Mouse (Mus musculus): ENCODE measurements around the gene Zfp618.
A peak's percentile ranks its signal among the peaks of the same experiment; 100 is the strongest.

The Zfp618 gene

DNA sequence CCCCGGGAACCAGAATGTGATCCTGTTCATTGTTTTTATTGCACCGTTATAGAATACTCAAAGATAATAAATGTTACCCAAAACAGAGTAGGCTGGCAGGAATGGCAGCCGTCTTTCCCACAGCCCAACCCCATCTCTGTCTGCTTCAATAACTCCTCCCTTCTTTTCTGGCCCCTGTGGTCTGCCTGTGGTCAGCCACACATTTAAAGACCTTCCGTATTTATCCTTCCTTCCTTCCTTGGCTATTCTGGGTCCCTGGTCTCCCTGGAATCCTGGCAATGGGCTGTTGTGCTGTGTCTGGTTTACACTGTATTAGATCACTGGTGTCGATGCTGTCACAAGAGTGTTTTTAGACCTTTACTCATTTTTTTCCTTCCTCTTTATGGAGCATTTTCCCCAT, 125.8 kb downstream of the Zfp618 start:
- TF ChIP-seq POU5F1 (IDR thresholded peaks at IDR 0.05; ENCODE audit: borderline replicate concordance, low read length) (no peak), NANOG (IDR thresholded peaks at IDR 0.05; ENCODE audit: borderline replicate concordance, low read length) (no peak), CTCF (conservative IDR thresholded peaks at IDR 0.05; ENCODE audit: low read length) (no peak)

DNA sequence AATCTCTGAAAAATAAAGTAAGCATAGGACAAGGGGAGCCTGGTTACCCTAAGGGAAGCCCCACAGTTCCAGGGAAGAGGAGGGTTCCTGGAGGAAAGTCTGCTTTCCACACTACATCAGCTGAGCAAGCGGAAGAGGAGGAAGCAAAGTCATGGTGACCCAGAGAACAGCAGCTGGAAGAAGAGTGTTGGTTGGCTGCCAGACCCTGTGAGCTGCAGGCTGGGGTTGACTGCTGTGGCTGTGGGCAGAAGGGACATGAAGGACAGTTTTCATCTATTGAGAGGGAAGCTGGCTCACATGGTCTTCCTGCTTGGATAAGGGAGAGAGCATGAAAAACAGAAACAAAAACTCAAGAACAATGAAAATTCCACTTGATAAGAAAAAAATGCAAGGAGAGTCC, 132.2 kb downstream of the Zfp618 start:
- no peak for TF ChIP-seq NANOG (IDR thresholded peaks at IDR 0.05; ENCODE audit: borderline replicate concordance, low read length)
- TF ChIP-seq POU5F1 (IDR thresholded peaks at IDR 0.05; ENCODE audit: borderline replicate concordance, low read length): no peak
- TF ChIP-seq CTCF (conservative IDR thresholded peaks at IDR 0.05; ENCODE audit: low read length): no peak

More for the DNA sequence above, 125.8 kb downstream of the Zfp618 start:
- Histone ChIP-seq H3K4me3 (replicated peaks; ENCODE audit: low read length) (no peak overlapping the region), H3K36me3 (ENCODE audit: insufficient read depth, low read length) (no peaks in the 10 kb centered on the region), H3K27me3 (ENCODE audit: insufficient read depth, low read length) (no peaks in the 10 kb centered on the region; the same call in 1 of the 2 replicates), H3K9me3 (ENCODE audit: low read length) (no peaks in the 10 kb centered on the region), H3K4me1 (replicated peaks; ENCODE audit: low read depth, low read length) (0 out of 2 replicates have a peak, but pooled peaks cover 5% of the 10 kb centered on the region)

DNA sequence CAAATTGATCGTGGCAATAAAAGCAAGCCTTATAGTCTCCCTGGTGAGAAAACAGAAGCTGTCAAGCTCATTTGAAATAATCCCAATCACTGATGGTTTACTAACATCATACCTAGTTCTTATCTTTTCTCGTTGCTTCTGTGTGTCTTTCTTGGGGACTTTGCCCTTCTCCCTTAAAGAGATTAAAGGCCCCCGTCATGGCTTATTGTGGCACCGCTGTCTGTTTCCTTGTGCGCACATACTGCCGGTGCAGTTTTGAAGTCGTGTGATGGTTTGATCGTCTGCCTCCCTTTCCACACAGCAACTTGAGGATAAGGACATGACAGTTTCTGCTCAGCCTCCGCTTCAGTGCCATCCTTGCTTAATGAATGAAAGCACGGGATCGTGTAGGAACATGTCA, 135.1 kb downstream of the Zfp618 start:
- peaks cover 9% of the 10 kb centered on the region for H3K9me3 ChIP-seq (ENCODE audit: low read length)
- peaks cover 8% of the 10 kb centered on the region; the same call in 1 of the 2 replicates for H3K4me1 ChIP-seq (replicated peaks; ENCODE audit: low read depth, low read length)
- peaks cover 3% of the 10 kb centered on the region; the same call in 1 of the 2 replicates for H3K27me3 ChIP-seq (ENCODE audit: insufficient read depth, low read length)
- no peaks in the 10 kb centered on the region for H3K36me3 ChIP-seq (ENCODE audit: insufficient read depth, low read length)
- TF ChIP-seq CTCF (conservative IDR thresholded peaks at IDR 0.05; ENCODE audit: low read length): no peak
- TF ChIP-seq NANOG (IDR thresholded peaks at IDR 0.05; ENCODE audit: borderline replicate concordance, low read length): no peak
- no peak for TF ChIP-seq POU5F1 (IDR thresholded peaks at IDR 0.05; ENCODE audit: borderline replicate concordance, low read length)
- no peak overlapping the region for H3K4me3 ChIP-seq (replicated peaks; ENCODE audit: low read length)

More for the DNA sequence above, 132.2 kb downstream of the Zfp618 start:
- H3K4me3 ChIP-seq (replicated peaks; ENCODE audit: low read length): no peak overlapping the region
- no peaks in the 10 kb centered on the region for H3K9me3 ChIP-seq (ENCODE audit: low read length)
- no peaks in the 10 kb centered on the region for H3K27me3 ChIP-seq (ENCODE audit: insufficient read depth, low read length)
- no peaks in the 10 kb centered on the region for H3K36me3 ChIP-seq (ENCODE audit: insufficient read depth, low read length)
- H3K4me1 ChIP-seq (replicated peaks; ENCODE audit: low read depth, low read length): no peaks in the 10 kb centered on the region

DNA sequence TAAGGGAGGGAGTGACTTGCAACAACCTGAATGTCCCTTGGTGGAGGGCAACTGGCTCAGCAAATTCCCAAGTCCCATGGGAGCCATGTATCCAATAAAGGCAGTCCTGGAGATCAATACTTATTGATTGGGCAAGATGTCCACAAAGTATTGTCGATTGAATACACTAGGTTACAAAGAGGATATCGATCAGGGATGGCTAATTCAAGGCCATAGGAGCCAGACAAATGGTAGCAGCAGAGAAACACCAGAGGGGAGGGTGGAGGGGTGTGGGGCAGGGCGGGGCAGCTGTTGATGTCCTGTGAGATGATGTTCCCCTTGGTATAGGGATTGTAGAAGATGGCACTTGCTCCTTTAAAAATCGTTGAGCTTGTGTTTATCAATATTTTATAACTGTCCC, 136.7 kb downstream of the Zfp618 start:
- H3K4me3 ChIP-seq (replicated peaks; ENCODE audit: low read length): no peak overlapping the region
- H3K36me3 ChIP-seq (ENCODE audit: insufficient read depth, low read length): no peaks in the 10 kb centered on the region
- peaks cover 9% of the 10 kb centered on the region for H3K9me3 ChIP-seq (ENCODE audit: low read length)
- TF ChIP-seq NANOG (IDR thresholded peaks at IDR 0.05; ENCODE audit: borderline replicate concordance, low read length): no peak
- no peak for TF ChIP-seq POU5F1 (IDR thresholded peaks at IDR 0.05; ENCODE audit: borderline replicate concordance, low read length)
- no peak for TF ChIP-seq CTCF (conservative IDR thresholded peaks at IDR 0.05; ENCODE audit: low read length)
- peaks cover 8% of the 10 kb centered on the region; the same call in 1 of the 2 replicates for H3K4me1 ChIP-seq (replicated peaks; ENCODE audit: low read depth, low read length)
- peaks cover 3% of the 10 kb centered on the region; the same call in 1 of the 2 replicates for H3K27me3 ChIP-seq (ENCODE audit: insufficient read depth, low read length)

DNA sequence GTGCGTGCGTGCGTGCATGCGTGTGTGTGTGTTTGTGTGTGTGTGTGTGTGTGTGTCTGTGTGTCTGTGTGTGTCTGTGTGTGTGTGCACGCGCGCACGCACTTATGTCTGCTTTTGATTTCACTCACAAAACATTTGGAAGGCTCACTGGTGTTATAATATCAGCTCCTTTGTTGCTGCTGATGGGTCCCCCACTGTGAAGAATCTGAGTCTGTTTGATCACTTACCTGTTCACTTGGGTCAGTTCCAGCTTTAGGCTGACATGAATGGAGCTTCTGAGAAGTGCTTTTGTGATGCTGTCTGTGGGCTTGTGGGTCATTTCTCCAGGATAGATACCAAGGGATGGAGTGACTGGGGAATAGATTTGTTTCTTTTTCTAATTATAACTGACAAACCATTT, 140.3 kb downstream of the Zfp618 start:
- peaks cover 8% of the 10 kb centered on the region; the same call in 1 of the 2 replicates for H3K4me1 ChIP-seq (replicated peaks; ENCODE audit: low read depth, low read length)
- H3K9me3 ChIP-seq (ENCODE audit: low read length): peaks cover 9% of the 10 kb centered on the region
- peaks cover 3% of the 10 kb centered on the region; the same call in 1 of the 2 replicates for H3K27me3 ChIP-seq (ENCODE audit: insufficient read depth, low read length)
- no peak for TF ChIP-seq POU5F1 (IDR thresholded peaks at IDR 0.05; ENCODE audit: borderline replicate concordance, low read length)
- TF ChIP-seq CTCF (conservative IDR thresholded peaks at IDR 0.05; ENCODE audit: low read length): no peak
- TF ChIP-seq NANOG (IDR thresholded peaks at IDR 0.05; ENCODE audit: borderline replicate concordance, low read length): peak; percentile 91
- no peaks in the 10 kb centered on the region for H3K36me3 ChIP-seq (ENCODE audit: insufficient read depth, low read length)
- H3K4me3 ChIP-seq (replicated peaks; ENCODE audit: low read length): no peak overlapping the region

DNA sequence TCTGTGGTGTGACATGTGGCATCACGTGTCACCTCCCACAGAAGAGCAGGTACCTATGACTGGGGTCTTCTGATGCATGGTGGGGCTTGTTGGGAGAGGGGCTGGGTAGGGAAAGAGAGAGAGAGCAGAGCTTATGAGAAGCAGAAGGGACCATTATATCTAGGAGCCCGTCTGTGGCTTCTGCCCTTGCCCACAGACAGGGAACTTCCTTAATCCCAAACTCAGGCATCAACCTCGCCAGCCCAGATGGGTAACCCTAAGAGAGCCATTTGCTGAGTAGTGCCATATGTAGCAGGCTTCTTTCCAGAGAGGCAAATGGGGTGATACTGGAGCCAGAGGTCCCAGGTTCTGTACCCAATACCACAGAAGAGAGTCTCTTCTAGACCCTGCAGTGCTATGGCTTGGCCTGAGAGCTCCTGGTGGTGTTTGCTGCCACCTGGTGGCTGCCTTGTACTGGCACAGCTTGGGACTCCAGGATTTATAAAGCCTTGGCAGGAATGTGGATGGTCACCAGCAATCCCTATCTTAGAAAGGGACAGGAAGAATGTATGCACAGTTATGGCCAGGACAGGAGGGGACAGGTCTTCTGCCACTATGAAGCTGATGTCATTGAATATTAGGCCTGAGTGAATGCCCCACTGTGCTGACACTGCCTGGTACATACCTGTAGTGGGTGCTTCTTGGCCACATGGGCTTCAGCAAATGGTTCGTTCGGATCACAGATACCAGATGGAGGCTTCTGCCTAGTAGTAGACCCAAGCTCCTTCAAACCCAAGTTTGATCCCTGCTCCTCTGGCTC, 153.5 kb downstream of the Zfp618 start:
- no peaks in the 10 kb centered on the region for H3K4me1 ChIP-seq (replicated peaks; ENCODE audit: low read depth, low read length)
- H3K9me3 ChIP-seq (ENCODE audit: low read length): peaks cover 5% of the 10 kb centered on the region
- TF ChIP-seq CTCF (conservative IDR thresholded peaks at IDR 0.05; ENCODE audit: low read length) (peak; percentile 92), POU5F1 (IDR thresholded peaks at IDR 0.05; ENCODE audit: borderline replicate concordance, low read length) (no peak)
- H3K27me3 ChIP-seq (ENCODE audit: insufficient read depth, low read length): peaks cover 24% of the 10 kb centered on the region
- H3K4me3 ChIP-seq (replicated peaks; ENCODE audit: low read length): no peak overlapping the region
- H3K36me3 ChIP-seq (ENCODE audit: insufficient read depth, low read length): no peaks in the 10 kb centered on the region

DNA sequence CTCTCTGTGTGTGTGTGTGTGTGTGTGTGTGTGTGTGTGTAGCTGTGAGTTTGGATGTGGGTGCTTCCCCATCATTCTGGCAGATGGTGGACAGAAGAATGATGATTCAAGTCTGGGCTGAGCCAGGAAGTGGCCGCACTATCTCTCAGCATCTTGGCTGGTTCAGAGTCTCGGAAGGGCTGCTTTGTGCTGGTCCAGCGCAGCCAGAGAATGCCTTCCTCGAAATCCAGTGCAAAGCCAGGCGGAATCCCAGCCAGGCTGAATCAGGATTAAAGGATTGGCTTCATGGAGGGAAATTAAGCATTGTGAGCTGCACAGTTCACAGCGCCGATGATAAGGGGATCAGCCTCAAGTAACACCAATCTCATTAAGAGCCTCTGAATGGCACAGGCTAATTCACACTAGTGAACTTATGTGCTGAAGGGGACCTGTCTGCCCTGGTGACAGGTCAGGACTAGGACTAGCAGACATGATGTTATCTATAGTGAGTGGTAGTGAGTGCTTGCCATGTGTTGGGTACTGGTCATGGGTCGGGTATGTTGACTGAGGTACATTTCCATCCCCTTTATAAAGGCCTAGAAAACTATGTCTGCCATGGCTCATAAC, 159.6 kb downstream of the Zfp618 start:
- TF ChIP-seq CTCF (conservative IDR thresholded peaks at IDR 0.05; ENCODE audit: low read length) (no peak), NANOG (IDR thresholded peaks at IDR 0.05; ENCODE audit: borderline replicate concordance, low read length) (no peak), POU5F1 (IDR thresholded peaks at IDR 0.05; ENCODE audit: borderline replicate concordance, low read length) (no peak)
- H3K9me3 ChIP-seq (ENCODE audit: low read length): peaks cover 5% of the 10 kb centered on the region

DNA sequence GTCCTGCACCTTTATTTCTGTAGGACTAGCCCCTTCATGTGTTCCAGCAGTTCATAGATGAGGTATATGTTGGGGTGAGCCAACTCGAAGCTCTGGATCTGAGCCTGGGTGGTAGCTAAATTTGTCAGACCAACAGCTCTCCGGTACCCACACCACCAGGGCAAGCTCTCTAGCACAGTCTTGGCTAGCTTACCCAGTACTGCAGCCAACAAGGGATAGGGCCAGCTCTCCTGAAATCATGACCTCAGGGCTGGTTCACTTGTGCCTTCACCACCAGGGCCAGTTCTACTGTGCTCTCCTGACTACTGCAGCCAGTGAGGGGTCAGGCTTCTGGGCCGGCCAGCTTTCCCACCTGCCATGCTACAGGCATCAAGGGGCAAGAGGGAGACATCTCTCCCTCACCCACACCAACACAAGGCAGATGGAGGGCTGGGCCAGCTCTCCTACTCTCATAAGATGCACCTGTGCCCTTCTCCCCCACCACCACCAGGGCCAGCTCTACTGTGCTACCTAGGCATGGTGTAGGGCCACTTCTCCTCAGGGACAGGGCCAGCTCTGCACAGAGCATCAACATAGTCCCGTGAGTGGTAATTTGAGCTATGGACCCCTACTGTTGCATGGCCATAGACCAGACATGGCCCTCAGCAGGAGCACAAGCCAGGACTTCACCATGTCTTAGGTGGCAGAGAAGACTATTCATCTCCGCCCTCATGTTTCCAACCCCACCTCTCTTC, 164.7 kb downstream of the Zfp618 start:
- TF ChIP-seq POU5F1 (IDR thresholded peaks at IDR 0.05; ENCODE audit: borderline replicate concordance, low read length) (no peak), NANOG (IDR thresholded peaks at IDR 0.05; ENCODE audit: borderline replicate concordance, low read length) (no peak), CTCF (conservative IDR thresholded peaks at IDR 0.05; ENCODE audit: low read length) (no peak)
- Histone ChIP-seq H3K27me3 (ENCODE audit: insufficient read depth, low read length) (peaks cover 7% of the 10 kb centered on the region), H3K4me3 (replicated peaks; ENCODE audit: low read length) (no peak overlapping the region), H3K9me3 (ENCODE audit: low read length) (peaks cover 9% of the 10 kb centered on the region; the same call in 1 of the 2 replicates), H3K36me3 (ENCODE audit: insufficient read depth, low read length) (no peaks in the 10 kb centered on the region), H3K4me1 (replicated peaks; ENCODE audit: low read depth, low read length) (no peaks in the 10 kb centered on the region)

More for the DNA sequence above, 159.6 kb downstream of the Zfp618 start:
- peaks cover 5% of the 10 kb centered on the region; the same call in 1 of the 2 replicates for H3K27me3 ChIP-seq (ENCODE audit: insufficient read depth, low read length)
- H3K4me3 ChIP-seq (replicated peaks; ENCODE audit: low read length): no peak overlapping the region
- H3K36me3 ChIP-seq (ENCODE audit: insufficient read depth, low read length): no peaks in the 10 kb centered on the region
- H3K4me1 ChIP-seq (replicated peaks; ENCODE audit: low read depth, low read length): no peaks in the 10 kb centered on the region
